Mouse (Mus musculus) CD8-positive naive resting alpha-beta T cell, adult 2 months (primary cell): ENCODE results near the gene Rpl39.

ENCODE experiments used
- DNase-seq, 2 experiments: peaks; one replicate each; pipeline ENCODE4 v3.0.0; 2022; ENCODE audit warnings: low read depth in 2 of 2, low spot score in 2 of 2

Gene Rpl39

DNA sequence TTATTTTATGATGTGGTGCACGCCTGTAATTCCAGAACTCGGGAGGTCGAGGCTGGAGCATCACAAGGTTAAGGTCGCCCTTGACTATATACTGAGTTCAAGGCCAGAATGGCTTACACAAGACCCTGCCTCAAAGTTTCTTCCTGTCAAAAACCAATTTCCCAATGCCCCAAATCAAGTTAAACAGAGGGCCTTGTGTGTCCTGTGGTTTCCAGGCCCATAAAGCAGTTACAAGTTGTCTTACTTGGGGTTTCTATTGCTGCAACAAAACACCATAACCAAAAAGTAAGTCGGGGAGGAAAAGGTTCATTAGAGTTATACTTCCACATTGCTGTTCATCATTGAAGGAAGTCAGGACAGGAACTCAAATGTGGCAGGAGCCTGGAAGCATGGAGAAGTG is 16.4 kb downstream of the Rpl39 start:
- no peak for DNase-seq

- no peak for DNase-seq
These were observed 17.9 kb downstream of the Rpl39 start for GRCm38 (mm10) chrX:37067299-37067698.

DNA sequence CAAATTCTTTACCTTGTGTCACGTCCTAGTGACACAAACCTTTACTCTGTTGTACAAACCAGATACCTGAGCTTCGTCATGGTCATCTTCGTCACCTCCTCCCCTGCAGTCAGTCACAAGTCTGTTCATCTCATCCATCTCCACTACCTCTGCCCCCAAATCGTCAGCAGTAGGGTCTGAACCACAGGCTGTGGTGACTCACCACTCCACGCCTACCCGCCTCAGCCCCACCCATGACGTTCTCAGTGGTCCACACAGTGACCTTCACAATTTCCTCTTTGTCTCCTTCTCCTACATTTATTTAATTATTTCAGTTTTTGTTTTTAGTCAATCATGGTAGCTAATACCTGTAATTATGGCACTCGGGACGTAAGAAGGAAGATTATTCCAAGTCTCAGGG is 21.3 kb downstream of the Rpl39 start:
- no peak for DNase-seq

DNA sequence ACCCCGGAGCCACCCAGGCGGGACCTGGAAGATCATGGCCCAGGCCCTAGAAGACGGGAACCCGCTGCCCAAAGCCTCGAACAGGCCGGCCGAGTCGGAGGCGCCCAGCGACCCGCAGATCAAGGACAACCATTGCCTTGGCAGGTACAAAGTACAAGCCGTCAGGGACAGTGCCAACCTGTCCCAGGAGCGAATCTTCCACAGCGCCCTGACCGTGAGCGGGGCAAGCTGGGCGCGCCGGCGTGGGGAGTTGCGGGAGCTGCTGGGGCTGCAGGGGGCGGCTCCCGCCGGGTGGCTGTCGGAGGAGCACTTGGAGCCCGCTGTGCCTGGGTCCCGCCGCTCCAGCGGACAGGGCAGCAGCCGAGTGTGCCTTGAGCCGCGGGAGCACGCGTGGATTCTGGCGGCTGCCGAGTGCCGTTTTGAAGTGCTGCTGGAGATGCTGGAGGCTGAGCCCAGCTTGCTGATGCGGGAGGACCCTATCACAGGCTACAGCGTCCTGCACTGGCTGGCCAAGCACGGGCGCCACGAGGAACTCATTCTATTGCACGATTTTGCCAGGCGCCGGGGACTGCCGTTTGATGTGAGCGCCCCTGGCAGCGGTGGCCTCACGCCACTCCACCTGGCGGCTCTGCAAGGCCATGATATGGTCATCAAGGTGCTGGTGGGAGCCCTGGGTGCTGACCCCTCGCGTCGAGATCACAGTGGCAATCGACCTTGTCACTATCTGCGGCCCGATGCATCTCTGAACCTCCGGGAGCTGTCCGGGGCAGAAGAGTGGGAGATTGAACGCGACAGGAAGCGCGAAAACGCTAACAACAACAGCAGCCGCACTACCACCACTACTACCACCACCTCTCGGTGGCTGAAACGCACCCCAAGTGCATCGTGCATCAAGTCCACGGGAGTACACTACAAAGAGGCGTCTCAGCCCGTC is 36.0 kb downstream of the Rpl39 start:
- no peak for DNase-seq

- no peak for DNase-seq
These were observed 36.9 kb downstream of the Rpl39 start, which contains the start of gene Sowahd for GRCm38 (mm10) chrX:37048066-37048889. TSS of gene Sowahd (plus strand) at chrX:37048845.

DNA sequence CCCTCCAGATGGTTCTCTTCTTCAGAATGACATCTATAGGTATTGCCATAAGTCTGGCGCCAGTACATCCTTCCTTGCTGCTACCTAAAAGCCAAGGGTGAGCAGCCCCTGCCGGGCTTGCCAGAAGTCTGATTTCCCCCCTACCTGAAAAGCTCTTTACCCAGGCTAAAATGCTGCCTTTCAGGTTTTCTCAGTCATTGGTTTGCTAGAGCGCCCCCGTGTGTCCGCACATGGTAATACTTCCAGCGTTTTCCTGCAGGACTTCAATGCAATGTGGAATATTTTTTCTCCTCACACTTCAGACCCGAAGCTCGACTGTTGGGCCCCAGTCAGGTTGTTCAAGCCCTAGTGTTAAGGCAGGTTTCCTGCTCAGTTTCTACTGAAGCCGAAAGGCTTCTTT is 42.5 kb downstream of the Rpl39 start:
- DNase-seq = peak; percentile 48 to 61
